Mouse (Mus musculus): ENCODE results near the gene Clec2e. TPM values are rescaled to one million over a fixed set of nuclear protein-coding genes. Genes with fewer than 3 reads are reported as not detected.

Clec2e gene
- total RNA-seq, 4 experiments from 2014 or later = not detected

- DNase-seq (ENCODE audit: low spot score in 2 of 2) = no peak
These were observed 35.3 kb downstream of the Clec2e start for GRCm38 (mm10) chr6:129065407-129065806.

GRCm38 (mm10) chr6:129058013-129058412 is 42.7 kb downstream of the Clec2e start:
- DNase-seq (ENCODE audit: low spot score in 2 of 2) = no peak

DNA sequence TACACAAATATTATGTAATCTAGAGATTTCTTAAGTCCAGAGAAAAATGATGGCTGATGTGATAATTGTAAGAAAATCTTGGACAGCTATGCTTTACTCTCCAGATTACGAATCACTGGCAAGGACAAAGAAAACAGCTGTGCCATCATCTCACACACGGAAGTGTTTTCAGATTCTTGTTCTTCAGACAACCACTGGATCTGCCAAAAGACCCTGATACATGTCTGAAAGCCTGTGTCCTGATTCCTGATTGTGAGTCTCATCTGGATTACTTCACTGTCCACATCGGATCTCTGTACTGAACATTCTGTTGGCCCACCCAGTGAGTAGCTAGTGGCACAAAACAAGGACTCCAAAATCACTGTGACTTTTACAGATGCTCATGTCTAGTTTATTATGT is 44.5 kb downstream of the Clec2e start:
- DNase-seq (ENCODE audit: low spot score in 2 of 2) = no peak

- DNase-seq (ENCODE audit: low spot score in 2 of 2) = no peak
These were observed 49.0 kb downstream of the Clec2e start for GRCm38 (mm10) chr6:129051731-129052130.

GRCm38 (mm10) chr6:129051086-129051485 is 49.6 kb downstream of the Clec2e start:
- DNase-seq (ENCODE audit: low spot score in 2 of 2) = no peak

DNA sequence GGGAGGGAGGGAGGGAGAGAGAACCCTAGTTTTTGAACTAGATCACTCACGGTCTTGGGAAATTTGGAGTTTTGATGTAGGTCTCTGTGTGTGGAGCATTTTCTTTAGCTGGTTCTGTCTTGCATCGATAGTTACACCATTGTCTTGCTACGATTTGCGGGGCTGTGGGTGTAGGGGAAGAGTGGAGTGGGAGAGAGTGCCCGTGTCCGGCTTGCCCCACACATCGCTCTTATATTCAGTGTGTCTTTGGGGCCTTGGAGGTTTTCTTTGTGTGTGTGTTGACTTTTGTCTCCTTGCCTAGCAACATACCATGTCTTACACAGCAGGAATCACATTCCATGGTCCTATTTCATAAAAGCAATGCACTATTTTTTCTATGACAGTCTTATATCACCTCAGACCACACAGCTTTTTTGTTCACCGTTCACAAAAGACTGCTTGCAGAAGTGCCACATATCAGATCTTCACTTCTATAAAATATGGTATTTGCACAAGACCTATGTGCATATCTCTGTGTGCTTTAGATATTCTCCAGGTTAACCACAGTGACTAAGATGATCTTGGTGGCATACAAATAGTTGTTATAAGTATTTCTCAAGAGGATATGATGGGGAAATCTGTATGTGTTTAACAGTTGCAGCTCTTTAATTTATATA is 51.0 kb downstream of the Clec2e start:
- DNase-seq (ENCODE audit: low spot score in 2 of 2) = no peak

- DNase-seq (ENCODE audit: low spot score in 2 of 2) = no peak
These were observed 51.7 kb downstream of the Clec2e start for GRCm38 (mm10) chr6:129048857-129049473.

DNA sequence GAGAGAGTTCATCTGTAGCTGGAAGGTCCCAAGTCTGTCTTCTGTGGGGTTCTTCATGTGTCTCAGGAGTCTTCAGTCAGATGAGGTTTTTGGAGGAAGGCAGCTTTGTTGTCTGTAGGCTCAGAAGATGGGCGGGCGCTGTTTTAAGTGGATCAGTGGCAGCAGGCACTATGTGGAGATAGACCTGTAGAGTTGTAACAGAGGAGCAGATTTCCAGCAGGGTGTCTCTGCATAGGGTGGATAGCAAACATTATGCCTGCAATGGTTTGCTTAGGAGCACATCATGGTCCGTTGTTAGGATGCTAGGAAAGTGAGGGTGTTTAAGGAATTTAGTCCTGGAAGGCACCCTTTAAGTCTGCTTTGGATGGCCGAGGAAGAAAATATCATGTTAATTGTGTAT is 52.3 kb downstream of the Clec2e start:
- DNase-seq (ENCODE audit: low spot score in 2 of 2) = no peak

DNA sequence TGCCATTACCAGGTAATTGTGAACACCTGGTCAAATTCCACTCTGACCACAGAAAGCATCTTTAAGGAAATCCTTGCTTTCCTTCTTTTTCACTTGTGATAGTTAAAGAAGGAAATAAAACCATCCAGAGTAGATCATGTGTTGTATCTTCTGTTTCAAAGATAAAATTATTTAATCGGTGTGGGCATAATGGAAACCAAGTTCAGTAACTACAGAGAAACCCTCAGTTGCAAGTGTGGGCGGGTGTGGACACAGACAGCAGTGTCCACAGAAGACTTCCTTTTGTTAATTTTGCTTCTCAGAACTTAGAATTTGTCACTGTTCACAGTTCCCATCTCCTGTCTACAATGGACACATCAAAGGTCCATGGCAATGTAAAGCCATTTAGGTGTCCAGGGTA is 55.1 kb downstream of the Clec2e start, which contains the start of gene Klrb1f:
TSS of gene Klrb1f (plus strand) at position 301 of the 400 bp plus-strand sequence.
- DNase-seq (ENCODE audit: low spot score in 2 of 2) = no peak

DNA sequence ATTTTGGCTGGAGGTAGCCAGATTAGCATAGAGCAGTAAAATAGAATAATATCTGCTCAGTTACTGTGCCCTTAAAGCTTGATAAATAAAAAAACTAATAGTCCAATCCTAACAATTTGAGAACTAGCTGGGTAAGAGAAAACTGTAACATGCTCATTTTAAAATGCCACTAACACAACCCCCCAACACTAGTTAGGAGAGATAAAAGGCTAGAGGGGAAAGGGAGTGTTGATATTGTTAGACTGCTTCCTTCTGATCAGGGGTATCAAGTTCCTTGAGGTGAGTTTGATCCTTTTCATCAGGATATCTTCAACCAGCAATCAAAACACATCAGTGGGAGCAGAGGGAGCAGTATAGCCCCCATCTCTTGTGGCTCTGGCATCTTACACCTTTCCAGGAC is 58.2 kb downstream of the Clec2e start:
- DNase-seq (ENCODE audit: low spot score in 2 of 2) = no peak

Other genes starting within 250 kb of the Clec2e start
- gene Clec2i, start 213.3 kb downstream of the Clec2e start, total RNA-seq (2022) = under 1 TPM in 1 of 4 experiments, not detected in 3; 0.17 TPM
- 1 to 10 TPM in 3 of 4 experiments, under 1 TPM in 1; 0.84 to 1.7 (median 1.4) TPM for gene BC035044, start 209.8 kb downstream of the Clec2e start, total RNA-seq (2022)
- 1 to 10 TPM in 1 of 4 experiments, under 1 TPM in 2, not detected in 1; 0.53 to 1.2 (median 0.60) TPM for gene Clec2g, start 166.5 kb downstream of the Clec2e start, total RNA-seq (2022)
- not detected for gene Klrb1f, start 55.0 kb downstream of the Clec2e start, total RNA-seq (2022)
- gene Clec2d, start 79.7 kb upstream of the Clec2e start, total RNA-seq (2022) = 1 to 10 TPM; 9.0 to 9.9 (median 9.7) TPM
- not detected for gene Cd69, start 174.5 kb upstream of the Clec2e start, total RNA-seq (2022)
- not detected for gene 4922502D21Rik, start 230.9 kb upstream of the Clec2e start, total RNA-seq (2022)
- gene Clec12a, start 241.8 kb upstream of the Clec2e start, total RNA-seq (2022) = under 1 TPM; 0.44 to 0.74 (median 0.58) TPM

All from left cerebral cortex, adult 8-10 months (tissue).